11 mouse cellular contexts compared by ENCODE assay signal in the genomic region with DNA sequence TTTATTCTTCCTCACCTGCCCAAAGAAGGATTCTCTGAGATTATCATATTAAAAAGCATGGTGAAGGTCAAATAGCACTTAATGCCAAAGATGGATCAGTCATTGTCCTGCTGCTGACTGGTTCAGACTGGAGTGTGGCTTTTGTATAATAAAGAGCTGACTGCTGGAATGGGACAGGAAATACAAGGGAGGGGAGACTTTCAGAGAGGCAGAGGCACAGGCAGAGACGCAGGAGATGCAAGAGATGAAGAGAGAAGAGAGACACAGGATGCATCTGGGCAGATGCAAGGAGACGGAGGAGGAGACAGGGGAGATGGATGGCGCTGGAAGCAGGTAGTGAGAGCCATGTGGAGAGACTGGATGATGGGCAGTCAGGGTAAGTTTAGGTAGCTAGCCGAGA.
A peak's percentile ranks its signal among the peaks of the same experiment; 100 is the strongest.
DNase-seq lines count a peak whose midpoint lies in the region; ATAC-seq and TF ChIP-seq lines count a peak whose summit lies in the region.
"Had no signal": no experiment of that assay in that cellular context is flagged by ENCODE, and none has a peak within 500 bp of the region (broad histone marks: within the 10 kb centered on the region; RNA-seq: fewer than 3 reads in every experiment).

No protein-coding gene starts in this region.

- TF ChIP-seq CTCF in spleen, adult 2 months (IDR thresholded peaks at IDR 0.05; ENCODE audit: extremely low read depth, insufficient read depth, insufficient read length, insufficient replicate concordance): no peak

- WGBS in heart, embryonic 14.5 days: 64% methylated on average over 4 of the region's 4 CpGs
- 65% methylated on average over 4 of the region's 4 CpGs for WGBS in spleen, adult 2 months

- H3K4me2 ChIP-seq in heart, embryonic 14.5 days (ENCODE audit: low read length): peak overlapping the region; percentile 51
- H3K4me2 ChIP-seq: limb, embryonic 12.5 days had no signal

- H3K27ac ChIP-seq in heart, embryonic 14.5 days (replicated peaks in 1 of 2; ENCODE audit: control insufficient read depth in 1 of 2, insufficient read depth in 1 of 2, low read depth in 2 of 2, low read length in 2 of 2): no peak overlapping the region
- peak overlapping the region; percentile 73 for H3K27ac ChIP-seq in spleen, adult 2 months (ENCODE audit: insufficient read depth, low read length)
- H3K27ac ChIP-seq: limb, embryonic 12.5 days had no signal

- H3K27me3 ChIP-seq in heart, embryonic 14.5 days (ENCODE audit: control insufficient read depth, insufficient read depth, low read length): no peaks in the 10 kb centered on the region
- H3K27me3 ChIP-seq in spleen, adult 2 months (ENCODE audit: control insufficient read depth, insufficient read depth, low read length): no peaks in the 10 kb centered on the region
- H3K27me3 ChIP-seq: limb, embryonic 12.5 days had no signal

- no peak overlapping the region for H3K9ac ChIP-seq in heart, embryonic 14.5 days (ENCODE audit: low read length)
- H3K9ac ChIP-seq: limb, embryonic 12.5 days had no signal

- no peaks in the 10 kb centered on the region for H3K36me3 ChIP-seq in heart, embryonic 14.5 days (ENCODE audit: control insufficient read depth, insufficient read depth, low read length)
- H3K36me3 ChIP-seq in spleen, adult 2 months (ENCODE audit: control insufficient read depth, insufficient read depth, low read length): no peaks in the 10 kb centered on the region
- H3K36me3 ChIP-seq: limb, embryonic 12.5 days had no signal

- ATAC-seq in heart, embryonic 14.5 days (ENCODE audit: insufficient number of reproducible peaks, insufficient read depth, low FRiP score, low read depth): no peak

- DNase-seq in heart, postnatal 4 days: no peak
- DNase-seq in spleen, adult 2 months (ENCODE audit: low read depth in 1 of 2, low spot score in 2 of 2): no peak
- no peak for DNase-seq in spleen, postnatal 14 days (ENCODE audit: low spot score in 2 of 2)
- DNase-seq in induced T-regulatory cell, adult 2 months (ENCODE audit: low read depth): peak; percentile 55
- DNase-seq in thymus, postnatal 14 days: peak; percentile 28
- no peak for DNase-seq in kidney, postnatal 10 days
- no peak for DNase-seq in left cerebral cortex, postnatal 10 days (ENCODE audit: extremely low spot score in 1 of 2, low spot score in 2 of 2)
- DNase-seq: cerebellum, adult 9-10 months; kidney, adult 11 months had no signal

- TF ChIP-seq POLR2A in spleen, adult 2 months (IDR thresholded peaks at IDR 0.05; ENCODE audit: low read depth, low read length): no peak

- intact Hi-C loops in left cerebral cortex, postnatal 10 days (cut with DNase I): no loop called here

- no peak overlapping the region for H3K4me3 ChIP-seq in heart, embryonic 14.5 days (ENCODE audit: control insufficient read depth in 1 of 2, insufficient read depth in 1 of 2, low read depth in 1 of 2, low read length in 2 of 2)
- no peak overlapping the region for H3K4me3 ChIP-seq in spleen, adult 2 months (ENCODE audit: extremely low read depth, insufficient read depth, insufficient read length)
- H3K4me3 ChIP-seq: limb, embryonic 12.5 days had no signal

- no peaks in the 10 kb centered on the region for H3K9me3 ChIP-seq in heart, embryonic 14.5 days (ENCODE audit: control insufficient read depth, low read length)

- peaks cover 0 to 7% of the 10 kb centered on the region in 2 experiments; a peak in 1 of 4 replicates for H3K4me1 ChIP-seq in heart, embryonic 14.5 days (ENCODE audit: control insufficient read depth in 2 of 2, insufficient read depth in 2 of 2, low read length in 2 of 2)
- peaks cover 16% of the 10 kb centered on the region; the same call in 1 of the 2 replicates for H3K4me1 ChIP-seq in spleen, adult 2 months (ENCODE audit: control insufficient read depth, insufficient read depth, insufficient read length)
- H3K4me1 ChIP-seq: limb, embryonic 12.5 days had no signal

Comparison
In these comparisons a context has a peak if more than half of its experiments do, and no peak if none do; other contexts are left out.
1. DNase-seq: peak in induced T-regulatory cell, adult 2 months (single experiment) and thymus, postnatal 14 days (single experiment); none in heart, postnatal 4 days (single experiment), spleen, adult 2 months (0 of 2), spleen, postnatal 14 days (0 of 2), kidney, postnatal 10 days (single experiment) and left cerebral cortex, postnatal 10 days (0 of 2).